Mouse (Mus musculus) Patski (cell line): Measurements from ENCODE around the gene Rara. TPM values are rescaled to one million over a fixed set of nuclear protein-coding genes. Genes with fewer than 3 reads are reported as not detected.

ENCODE experiments used
- ATAC-seq: fragments of 100-300 bp; one replicate; pipeline ENCODE4 v1.8.0; 2021
- CTCF ChIA-PET: fragments of 350-600 bp; sonication (Branson Sonifier 250); formaldehyde crosslinking; loops from one replicate; lab custom pipeline; 2022; ENCODE audit warnings: inconsistent platforms; lab: Charles Lee
- POLR2A ChIA-PET: fragments of 350-600 bp; sonication (Branson Sonifier 250); formaldehyde crosslinking; loops from one replicate; lab custom pipeline; 2022; ENCODE audit warnings: antibody characterized with exemption, inconsistent platforms; lab: Charles Lee
- DNase-seq: peaks from one replicate; pipeline ENCODE4 v3.0.0-alpha.2; 2011; ENCODE audit warnings: low read depth, low spot score
- H3K27me3 ChIP-seq: fragments of 371-371 bp; one replicate; pipeline ENCODE4 v1.5.1; 2021
- CTCF ChIP-seq: fragments of 100-300 bp; IDR thresholded peaks from one replicate; pipeline ENCODE4 v1.5.1; 2021
- in situ Hi-C: fragments of 300-500 bp; cut with MboI; formaldehyde crosslinking; loops from 3 replicates; pipeline ENCODE4 v1.11.1; 2018; ENCODE audit warnings: low pct_unique_long_range_greater_than_20kb, mixed read lengths
- polyA plus RNA-seq: library from polyadenylated mRNA; unstranded; gene quantifications from one replicate; pipeline ENCODE4 v1.2.3, GENCODE M21; 2021

Rara gene
- 31.2 TPM for polyA plus RNA-seq

DNA sequence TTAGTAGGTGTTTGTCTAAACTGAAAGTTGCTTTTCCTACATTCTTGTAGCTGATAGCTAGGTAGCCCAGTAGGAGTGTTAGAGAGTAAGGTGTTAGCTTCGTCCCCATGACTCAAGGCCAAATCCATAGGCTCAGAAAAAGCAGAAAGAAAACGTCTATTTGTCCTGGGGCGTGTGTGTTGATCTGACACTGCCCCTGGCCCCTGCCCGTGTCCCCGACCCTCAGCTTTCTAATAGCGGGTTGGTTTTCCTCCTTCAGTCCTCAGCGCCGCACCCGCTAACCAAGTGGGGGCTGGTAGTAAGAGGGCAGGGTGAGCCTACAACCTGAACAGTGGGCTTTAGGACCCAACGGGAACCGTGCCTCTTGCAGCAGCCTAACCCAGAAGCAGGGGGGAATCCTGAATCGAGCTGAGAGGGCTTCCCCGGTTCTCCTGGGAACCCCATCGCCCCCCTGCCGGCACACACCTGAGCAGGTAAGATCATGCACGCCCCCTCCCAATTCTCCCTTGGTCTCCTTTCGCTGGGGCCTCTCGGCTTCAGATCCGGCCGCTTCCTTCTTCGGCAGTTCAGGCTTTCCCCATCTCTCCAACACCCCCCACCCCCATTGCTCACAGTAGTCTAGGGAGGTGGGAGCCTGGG lies at the start of gene Rara:
Gene Rara (plus strand): TSS at position 381 of the 639 bp plus-strand sequence.
- no peak for TF ChIP-seq CTCF
- ATAC-seq = no peak
- no peak for DNase-seq
- in situ Hi-C loops = no loop called here
- ChIA-PET POLR2A (interaction anchor here (0.9 kb wide), 1 partner anchor 32 kb away, joined by 4 read pairs; no protein-coding TSS in a partner anchor), CTCF (interaction anchor here (1.3 kb wide), 1 partner anchor 11 kb away, joined by 4 read pairs; no protein-coding TSS in a partner anchor)
- no peaks in the 10 kb centered on the region for H3K27me3 ChIP-seq

DNA sequence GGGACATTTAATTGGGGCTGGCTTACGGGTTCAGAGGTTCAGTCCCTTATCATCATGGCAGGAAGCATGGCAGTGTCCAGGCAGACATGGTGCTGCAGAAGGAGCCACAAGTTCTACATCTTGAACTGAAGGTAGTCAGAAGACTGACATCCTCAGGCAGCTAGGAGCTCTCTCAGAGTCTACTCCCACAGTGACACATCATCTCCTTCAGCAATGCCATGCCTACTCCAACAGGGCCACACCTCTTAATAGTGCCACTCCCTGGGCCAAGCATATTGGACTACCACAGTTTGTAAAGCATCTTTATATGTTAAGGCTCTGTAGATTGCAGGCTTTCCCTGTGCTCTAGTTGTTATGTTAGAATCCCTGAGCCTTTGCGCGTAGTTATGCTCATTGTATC lies 39.9 kb upstream of the Rara start:
- DNase-seq (no peak), ATAC-seq (no peak)
- POLR2A ChIA-PET = no interaction called here
- CTCF ChIA-PET = interaction anchor here (1.2 kb wide), 1 partner anchor 17 kb away, joined by 3 read pairs; no protein-coding TSS in a partner anchor
- in situ Hi-C loops = no loop called here
- H3K27me3 ChIP-seq = no peaks in the 10 kb centered on the region
- no peak for TF ChIP-seq CTCF

- ATAC-seq = no peak
- POLR2A ChIA-PET = no interaction called here
- CTCF ChIA-PET = no interaction called here
- in situ Hi-C loops = no loop called here
- no peak for TF ChIP-seq CTCF
- no peak for DNase-seq
- no peaks in the 10 kb centered on the region for H3K27me3 ChIP-seq
These were observed 38.5 kb upstream of the Rara start for GRCm38 (mm10) chr11:98889077-98889476.

GRCm38 (mm10) chr11:98889977-98890376 lies 37.6 kb upstream of the Rara start:
- in situ Hi-C loops = no loop called here
- TF ChIP-seq CTCF = no peak
- POLR2A ChIA-PET = no interaction called here
- no peak for ATAC-seq
- CTCF ChIA-PET = no interaction called here
- no peaks in the 10 kb centered on the region for H3K27me3 ChIP-seq
- no peak for DNase-seq

GRCm38 (mm10) chr11:98892426-98892825 lies 35.2 kb upstream of the Rara start:
- in situ Hi-C loops = no loop called here
- DNase-seq = no peak
- H3K27me3 ChIP-seq = no peaks in the 10 kb centered on the region
- ChIA-PET POLR2A (no interaction called here), CTCF (interaction anchor here (1.0 kb wide), 1 partner anchor 21 kb away, joined by 3 read pairs; no protein-coding TSS in a partner anchor)
- TF ChIP-seq CTCF = no peak
- no peak for ATAC-seq

DNA sequence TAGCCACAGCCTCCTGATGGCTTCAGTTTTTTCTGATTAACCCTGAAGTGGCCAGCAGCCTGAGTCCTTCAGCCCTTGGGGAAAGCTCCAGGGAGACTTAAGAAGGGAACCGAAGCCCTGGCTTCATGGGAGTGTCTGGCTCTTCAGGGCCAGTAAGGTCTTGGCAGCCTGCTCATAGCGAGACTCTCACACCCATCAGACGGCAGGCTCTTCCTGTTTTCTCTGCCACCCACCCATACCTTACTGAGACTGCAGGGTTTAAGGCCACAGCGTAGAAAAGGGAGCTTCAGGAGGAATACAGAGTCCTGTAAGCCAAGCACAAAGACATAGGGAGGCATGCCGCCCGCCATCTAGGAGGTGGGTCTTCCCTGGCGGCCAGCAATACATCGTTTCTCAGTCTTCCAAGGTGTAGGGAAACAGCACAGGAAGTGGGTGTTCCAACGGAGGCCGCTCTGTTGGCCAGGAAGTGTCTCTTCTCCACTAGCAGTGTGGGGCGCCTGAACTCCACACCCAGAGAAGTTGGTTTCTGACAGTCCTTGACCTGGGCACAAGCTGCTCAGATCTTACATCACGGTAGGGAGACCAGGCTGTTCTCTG lies 27.0 kb upstream of the Rara start:
- DNase-seq (no peak), ATAC-seq (no peak)
- POLR2A ChIA-PET = no interaction called here
- CTCF ChIA-PET = no interaction called here
- in situ Hi-C loops = loop anchor here (5.0 kb wide), 1 partner anchor 33 kb away; no protein-coding TSS in a partner anchor
- no peaks in the 10 kb centered on the region for H3K27me3 ChIP-seq
- no peak for TF ChIP-seq CTCF

DNA sequence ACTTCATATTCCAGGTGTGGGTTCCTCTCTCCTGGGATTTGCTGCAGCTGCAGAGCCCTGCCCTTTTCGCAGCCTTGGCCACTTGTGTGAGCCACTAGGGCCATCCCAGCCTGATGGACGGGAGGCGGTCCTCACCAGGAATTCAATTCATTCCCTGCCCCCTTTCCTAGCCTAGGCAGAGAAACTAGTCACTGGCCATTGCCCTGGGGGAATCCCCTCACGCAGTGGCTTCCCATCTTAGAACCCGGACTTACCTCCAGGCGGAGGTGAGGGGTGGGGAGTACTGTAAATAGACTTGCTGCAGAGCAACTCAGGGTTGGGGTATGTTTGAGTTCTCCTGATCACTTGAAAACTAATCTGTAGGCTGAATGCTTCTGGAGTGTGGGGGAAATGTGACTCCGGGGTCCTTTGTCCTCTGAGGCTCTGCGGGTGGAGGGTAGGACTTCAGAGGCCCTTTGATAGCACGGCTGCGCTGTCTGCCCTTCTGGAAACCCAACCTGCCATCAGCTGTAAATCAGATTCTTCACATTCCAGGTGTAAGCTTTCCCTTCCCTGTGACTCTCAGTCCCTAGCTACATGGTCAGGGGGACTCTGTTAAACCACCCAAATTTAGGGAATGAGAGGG lies 24.9 kb upstream of the Rara start:
- DNase-seq (no peak), ATAC-seq (no peak)
- POLR2A ChIA-PET = no interaction called here
- CTCF ChIA-PET = no interaction called here
- in situ Hi-C loops = loop anchor here (5.0 kb wide), 1 partner anchor 35 kb away; no protein-coding TSS in a partner anchor
- no peak for TF ChIP-seq CTCF
- H3K27me3 ChIP-seq = no peaks in the 10 kb centered on the region

DNA sequence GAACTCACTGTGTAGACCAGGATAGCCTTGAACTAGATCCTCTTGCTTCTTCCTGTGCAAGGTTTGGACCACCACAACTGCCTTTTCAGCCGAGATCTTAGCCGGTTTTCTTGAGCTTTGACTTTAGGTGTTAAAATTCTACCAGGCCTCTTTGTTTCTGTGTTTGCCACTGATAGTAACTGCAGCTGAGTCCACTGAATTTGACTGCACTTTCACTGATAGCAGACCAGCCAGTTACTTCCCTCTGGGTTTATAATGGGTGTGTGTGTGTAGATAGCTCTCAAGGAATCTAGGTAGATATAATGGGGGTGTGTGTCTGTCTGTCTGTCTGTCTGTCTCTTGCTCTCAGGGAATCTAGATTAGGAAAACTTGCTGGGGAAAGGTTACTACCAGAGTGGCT lies 23.0 kb upstream of the Rara start:
- CTCF ChIA-PET = no interaction called here
- in situ Hi-C loops = loop anchor here (5.0 kb wide), 1 partner anchor 37 kb away; no protein-coding TSS in a partner anchor

GRCm38 (mm10) chr11:98905033-98905432 lies 22.6 kb upstream of the Rara start:
- TF ChIP-seq CTCF = no peak
- CTCF ChIA-PET = no interaction called here
- no peak for DNase-seq
- ATAC-seq = no peak
- no peaks in the 10 kb centered on the region for H3K27me3 ChIP-seq
- in situ Hi-C loops = no loop called here
- POLR2A ChIA-PET = no interaction called here

More for the DNA sequence above, 23.0 kb upstream of the Rara start:
- TF ChIP-seq CTCF = no peak
- no peak for DNase-seq
- POLR2A ChIA-PET = no interaction called here
- H3K27me3 ChIP-seq = no peaks in the 10 kb centered on the region
- ATAC-seq = no peak

- in situ Hi-C loops = no loop called here
These were observed 22.0 kb upstream of the Rara start for GRCm38 (mm10) chr11:98905583-98905982.

More at GRCm38 (mm10) chr11:98905583-98905982, 22.0 kb upstream of the Rara start:
- ChIA-PET POLR2A (interaction anchor here (0.9 kb wide), 1 partner anchor 20 kb away, joined by 3 read pairs; no protein-coding TSS in a partner anchor), CTCF (interaction anchor here (1.1 to 1.2 kb wide), 3 partner anchors 23 to 118 kb away, joined by 3 to 4 read pairs (median 3); partner anchors contain the start of gene Wipf2)
- no peak for TF ChIP-seq CTCF
- ATAC-seq = no peak
- H3K27me3 ChIP-seq = no peaks in the 10 kb centered on the region
- DNase-seq = no peak
